Mouse (Mus musculus) frontal cortex, adult 2 months (tissue): ENCODE data around the gene Gemin6. TPM values are rescaled to one million over a fixed set of nuclear protein-coding genes. Genes with fewer than 3 reads are reported as not detected.
"Not testable (repeated sequence)": the region's sequence is repeated elsewhere in the genome, so short reads cannot be mapped to it uniquely, and the experiment has no call there.

Source experiments
- DNase-seq, 2 experiments: peaks; one replicate each; pipeline ENCODE4 v3.0.0; 2022; ENCODE audit warnings: low spot score in 1 of 2; ENCODE audit errors: extremely low spot score in 1 of 2
- polyA plus RNA-seq: library from polyadenylated mRNA; depleted of rRNA; stranded (reverse); fragments of >200 nt; gene quantifications from 2 replicates; pipeline ENCODE4 v1.2.3, GENCODE M21; 2012; rRNA removed

Gemin6 gene
- 6.7 and 8.4 TPM in 2 replicates for polyA plus RNA-seq

- DNase-seq: peak; percentile 87 to 95
These were observed at the start of gene Gemin6 for GRCm38 (mm10) chr17:80224326-80225116. Gemin6 (plus strand) TSS chr17:80224441.

GRCm38 (mm10) chr17:80174699-80175385, 49.4 kb upstream of the Gemin6 start:
- DNase-seq: no peak

DNA sequence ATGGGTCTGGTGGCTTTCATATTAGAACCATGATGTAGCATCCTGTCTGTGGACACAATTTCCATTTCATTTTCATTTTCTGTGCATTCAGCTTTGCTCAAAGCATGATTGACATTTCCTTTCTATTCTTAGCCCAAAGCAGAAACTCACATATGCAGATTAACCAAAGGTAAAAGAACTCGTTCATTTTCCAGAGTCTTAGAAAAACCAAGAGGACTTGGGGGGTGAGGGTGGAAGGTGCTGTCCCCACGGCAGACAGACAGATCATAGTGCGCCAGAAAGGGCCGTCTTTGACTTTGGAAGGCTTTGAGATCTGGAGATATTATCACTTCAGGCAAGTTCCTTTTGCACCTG, 48.9 kb upstream of the Gemin6 start:
- no peak for DNase-seq

DNA sequence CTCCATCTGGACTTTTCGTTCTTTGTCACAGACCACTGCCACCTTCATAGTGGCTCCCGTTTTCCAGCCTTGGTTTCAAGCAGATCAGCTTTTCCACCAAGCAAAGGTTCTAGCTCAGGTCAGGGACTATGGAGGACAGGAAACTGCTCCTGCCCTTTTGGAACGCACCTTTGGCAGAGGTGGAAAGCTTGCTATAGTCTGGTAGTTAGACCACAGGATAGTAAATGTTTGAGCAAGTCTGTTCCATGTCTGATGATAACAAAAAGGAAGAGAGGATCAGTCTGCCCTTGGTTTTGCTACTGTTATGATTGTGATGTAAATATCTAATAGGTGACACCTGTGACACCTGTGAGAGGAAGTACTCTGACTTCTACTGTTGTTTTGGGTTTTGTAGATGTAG, 48.3 kb upstream of the Gemin6 start:
- DNase-seq: no peak

GRCm38 (mm10) chr17:80178846-80179245, 45.4 kb upstream of the Gemin6 start:
- not testable (repeated sequence) for DNase-seq

DNA sequence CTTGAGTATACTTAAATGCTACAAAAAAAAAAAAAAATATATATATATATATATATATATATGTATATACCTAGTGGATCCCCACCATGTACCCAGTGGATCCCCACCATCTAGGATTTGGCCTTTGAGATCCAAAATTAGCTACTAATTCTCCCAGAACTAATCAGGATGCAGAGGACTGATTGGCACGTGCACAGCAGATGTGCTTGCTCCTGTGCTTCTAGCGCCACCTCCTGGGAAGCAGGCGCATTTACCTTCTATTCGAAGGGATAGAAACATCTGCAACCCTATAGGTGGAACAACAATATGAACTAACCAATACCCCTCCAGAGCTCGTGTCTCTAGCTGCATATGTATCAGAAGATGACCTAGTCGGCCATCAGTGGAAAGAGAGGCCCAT, 44.3 kb upstream of the Gemin6 start:
- peak; percentile 51 to 86 for DNase-seq

DNA sequence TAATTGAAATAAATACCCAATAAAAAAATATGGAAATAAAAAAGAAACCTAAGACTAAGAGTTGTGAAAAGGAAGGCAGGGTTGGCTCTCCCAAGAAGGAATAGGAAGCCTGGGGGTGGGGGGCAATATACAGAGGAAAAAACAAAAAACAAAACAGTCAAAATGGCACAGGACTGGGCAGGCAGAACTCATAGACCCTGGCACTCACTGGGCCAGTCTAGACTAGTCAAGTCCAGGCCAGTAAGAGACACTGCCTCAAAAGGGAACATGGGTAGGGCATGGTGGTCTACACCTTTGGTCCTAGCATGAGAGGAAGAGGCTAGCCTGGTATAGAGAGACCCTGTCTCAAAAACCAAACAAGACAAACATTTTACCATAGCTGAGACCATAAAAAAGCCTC, 43.8 kb upstream of the Gemin6 start:
- no peak for DNase-seq

DNA sequence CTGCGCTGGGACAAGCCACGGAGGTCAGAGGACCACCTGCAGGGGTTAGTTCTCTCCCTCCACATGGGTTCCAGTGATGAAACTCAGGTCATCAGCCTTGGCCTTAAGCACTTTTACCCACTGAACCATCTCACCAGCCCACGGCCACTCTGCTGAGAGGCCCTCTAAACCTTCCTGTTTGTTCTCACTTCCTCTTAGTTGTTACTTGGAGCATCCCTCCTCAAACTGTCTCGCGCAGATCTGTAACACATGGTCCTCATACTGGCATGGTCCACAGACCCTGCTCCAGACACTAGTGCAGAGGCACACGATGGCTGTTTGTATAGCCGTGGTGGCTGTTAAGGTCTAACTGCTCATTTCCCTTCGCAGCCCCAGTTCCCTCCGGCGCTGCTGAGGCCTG, 40.6 kb upstream of the Gemin6 start:
- DNase-seq: no peak

DNA sequence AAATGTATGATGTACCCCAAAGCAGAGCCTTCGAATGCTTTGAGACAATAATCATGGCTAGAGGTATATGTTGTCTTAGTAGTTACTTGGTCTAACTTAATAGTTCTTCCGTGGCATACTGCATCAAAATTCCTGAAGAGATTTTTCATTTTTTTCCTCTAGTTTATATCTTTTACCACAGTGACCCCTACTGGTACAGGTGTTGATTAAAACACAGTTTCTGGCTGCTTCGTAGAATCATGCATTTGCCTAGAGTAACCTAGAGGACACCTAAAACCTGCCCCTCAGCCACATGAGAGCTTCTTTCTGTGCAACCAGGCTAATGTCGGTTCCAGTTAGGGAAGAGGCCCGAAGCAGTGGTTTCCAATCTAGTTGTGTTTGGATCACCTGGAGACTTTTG, 31.2 kb upstream of the Gemin6 start:
- peak in 1 of 2 experiments; percentile 73 for DNase-seq

GRCm38 (mm10) chr17:80199160-80199778, 25.0 kb upstream of the Gemin6 start:
- DNase-seq: no peak

DNA sequence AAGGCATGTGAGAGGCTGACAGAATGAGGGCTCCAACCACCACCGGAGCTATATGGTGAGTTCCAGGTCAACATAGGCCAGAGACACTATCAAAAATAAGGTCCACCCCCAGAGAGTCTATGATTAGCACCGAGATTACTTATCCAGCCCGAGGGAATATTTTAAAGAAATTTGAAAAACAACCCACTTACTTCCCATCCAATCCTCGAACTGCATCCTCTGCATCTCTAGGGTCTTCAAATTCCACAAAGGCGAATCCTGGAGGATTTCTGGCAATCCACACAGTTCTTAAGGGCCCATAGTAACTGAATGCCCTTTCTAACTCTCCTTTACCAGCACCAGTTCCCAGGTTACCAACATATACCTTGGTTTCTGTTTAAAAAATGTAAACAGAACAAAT, 18.6 kb upstream of the Gemin6 start:
- no peak for DNase-seq

DNA sequence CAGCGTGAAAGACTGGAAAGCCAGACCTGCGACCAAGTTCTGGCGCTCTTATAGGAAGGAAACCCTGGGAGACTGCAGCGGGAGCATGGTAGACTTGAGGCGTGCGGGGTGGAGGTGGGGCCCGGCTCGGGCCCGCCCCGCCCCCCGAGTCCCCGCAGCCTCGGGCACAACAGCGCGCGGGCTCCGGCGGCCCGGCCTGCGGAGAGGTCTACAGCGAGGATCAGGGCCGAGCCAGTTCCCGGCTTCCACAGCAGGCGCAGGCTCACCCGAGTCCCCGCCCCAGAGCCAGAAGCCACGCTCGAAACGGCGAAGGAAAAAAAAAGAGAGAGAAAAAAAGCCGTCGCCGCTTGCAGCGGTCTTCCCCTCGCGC, 18.0 kb upstream of the Gemin6 start:
- no peak for DNase-seq

DNA sequence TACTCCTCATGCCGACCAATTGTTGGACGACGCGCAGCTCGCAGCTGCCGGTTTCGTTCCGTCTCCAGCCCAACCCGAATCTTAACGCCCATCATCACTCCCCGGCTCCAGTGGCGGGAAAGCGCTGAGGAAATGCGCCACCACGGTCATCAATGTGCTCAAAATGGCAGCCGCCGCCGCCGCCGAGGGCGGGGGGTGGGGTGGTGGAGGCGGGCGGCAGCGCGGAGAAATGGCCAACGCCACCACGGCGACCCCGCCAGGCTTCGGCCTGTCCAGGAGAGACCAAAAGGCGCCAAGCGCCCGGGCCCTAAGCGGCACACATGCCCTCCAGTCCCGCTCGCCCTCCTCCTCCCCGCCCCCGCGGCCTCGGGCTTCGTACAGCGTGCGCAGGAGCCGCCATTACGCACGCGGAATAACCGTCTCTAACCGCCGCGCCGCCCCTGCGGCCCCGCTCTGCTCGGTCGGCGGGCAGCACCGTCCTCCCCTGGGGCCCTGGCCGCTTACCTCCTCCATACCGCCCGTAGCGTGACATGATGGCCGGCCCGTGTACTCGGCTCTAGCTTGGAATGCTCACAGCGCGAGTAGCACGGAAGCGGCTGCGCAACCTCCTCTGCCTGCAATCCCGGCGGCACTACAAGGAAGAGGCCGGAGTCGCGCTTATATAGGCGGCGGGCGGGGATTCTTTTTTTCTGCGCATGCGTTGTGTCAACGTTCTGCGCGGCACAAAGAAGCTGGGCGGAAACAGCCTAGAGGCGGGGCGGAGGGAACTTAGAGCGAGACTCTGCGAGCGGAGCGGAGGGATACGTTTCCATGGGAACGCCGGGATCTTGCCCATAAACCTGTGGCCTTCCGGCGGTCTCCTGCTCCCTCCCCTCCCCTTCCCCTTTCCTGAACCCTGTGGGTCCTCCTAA, 17.3 kb upstream of the Gemin6 start, which contains the start of the genes Srsf7 and Ttc39d:
Srsf7 (minus strand) TSS at position 637 of the 911 bp plus-strand sequence.
Ttc39d (plus strand) TSS at position 790 of the 911 bp plus-strand sequence.
- DNase-seq: peak; percentile 96 to 99

- DNase-seq: not testable (repeated sequence)
These were observed 10.2 kb upstream of the Gemin6 start for GRCm38 (mm10) chr17:80213998-80214397.

DNA sequence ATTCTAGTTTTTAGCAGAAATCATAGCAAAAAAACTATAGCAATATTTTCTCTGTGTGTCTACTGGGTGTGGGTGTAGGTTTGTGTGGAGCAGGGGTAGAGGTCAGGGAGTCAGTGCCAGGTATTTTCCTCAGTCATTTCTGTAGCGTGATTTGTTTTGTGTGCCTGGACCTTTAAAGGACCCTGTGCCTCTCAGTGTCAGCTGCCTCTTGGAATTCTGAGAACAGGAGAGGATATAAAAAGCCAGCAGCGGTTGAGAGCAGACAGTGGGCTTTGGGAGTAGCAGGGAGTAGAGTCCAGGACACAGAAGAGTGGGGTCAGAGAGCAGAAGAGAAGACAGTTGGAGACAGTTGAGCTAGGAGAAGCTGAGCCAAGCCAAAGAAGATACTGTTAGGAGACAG, 4.1 kb upstream of the Gemin6 start:
- DNase-seq: no peak

GRCm38 (mm10) chr17:80221202-80221601, 3.0 kb upstream of the Gemin6 start:
- no peak for DNase-seq

GRCm38 (mm10) chr17:80221890-80222628, 2.2 kb upstream of the Gemin6 start:
- no peak for DNase-seq

DNA sequence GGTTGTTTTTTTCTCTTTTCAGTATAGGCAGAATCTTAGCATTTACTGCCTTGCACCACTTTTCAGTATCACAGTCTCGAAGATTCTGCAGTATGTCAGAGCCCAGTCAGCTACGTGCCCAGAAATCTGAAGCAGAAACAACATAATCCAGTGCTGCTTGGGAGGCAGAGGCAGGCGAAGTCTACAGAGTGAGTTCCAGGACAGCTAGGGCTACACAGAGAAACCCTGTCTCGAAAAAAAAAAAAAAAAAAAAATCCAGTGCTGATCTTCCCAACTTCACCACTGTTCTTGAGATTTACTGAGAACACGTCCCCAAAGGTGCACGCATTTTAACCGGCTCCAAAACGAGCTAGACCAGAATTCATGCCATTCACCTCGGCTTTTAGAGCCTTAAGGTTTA, 412 bp upstream of the Gemin6 start:
- no peak for DNase-seq

GRCm38 (mm10) chr17:80225142-80225541, 901 bp downstream of the Gemin6 start:
- DNase-seq: not testable (repeated sequence)

GRCm38 (mm10) chr17:80229396-80229795, 5.2 kb downstream of the Gemin6 start:
- no peak for DNase-seq
